Mouse (Mus musculus): ENCODE measurements around the gene Zfp819.
"Not testable (repeated sequence)": the region's sequence is repeated elsewhere in the genome, so short reads cannot be mapped to it uniquely, and the experiment has no call there.

Zfp819 gene

DNA sequence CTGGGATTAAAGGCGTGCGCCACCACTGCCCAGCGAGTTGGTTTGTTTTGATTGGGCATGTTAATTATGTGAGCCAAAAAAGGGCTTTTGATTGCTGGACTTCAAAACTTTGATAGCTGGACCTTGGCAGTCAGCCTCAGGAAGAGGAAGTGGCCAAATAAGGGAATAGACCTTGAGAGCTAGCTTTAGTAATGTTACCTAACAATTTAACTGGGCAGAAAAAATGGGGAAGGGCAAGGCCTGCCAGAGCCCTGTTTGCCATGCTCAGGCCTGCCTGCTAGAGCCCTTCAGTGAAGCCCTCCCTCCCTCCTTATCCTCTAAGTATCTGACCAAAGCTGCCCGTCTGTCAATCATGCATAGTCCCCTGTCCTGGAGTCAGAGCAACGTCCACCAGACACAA, 35.6 kb downstream of the Zfp819 start:
- no peak for DNase-seq (ENCODE audit: low spot score in 2 of 2)

DNA sequence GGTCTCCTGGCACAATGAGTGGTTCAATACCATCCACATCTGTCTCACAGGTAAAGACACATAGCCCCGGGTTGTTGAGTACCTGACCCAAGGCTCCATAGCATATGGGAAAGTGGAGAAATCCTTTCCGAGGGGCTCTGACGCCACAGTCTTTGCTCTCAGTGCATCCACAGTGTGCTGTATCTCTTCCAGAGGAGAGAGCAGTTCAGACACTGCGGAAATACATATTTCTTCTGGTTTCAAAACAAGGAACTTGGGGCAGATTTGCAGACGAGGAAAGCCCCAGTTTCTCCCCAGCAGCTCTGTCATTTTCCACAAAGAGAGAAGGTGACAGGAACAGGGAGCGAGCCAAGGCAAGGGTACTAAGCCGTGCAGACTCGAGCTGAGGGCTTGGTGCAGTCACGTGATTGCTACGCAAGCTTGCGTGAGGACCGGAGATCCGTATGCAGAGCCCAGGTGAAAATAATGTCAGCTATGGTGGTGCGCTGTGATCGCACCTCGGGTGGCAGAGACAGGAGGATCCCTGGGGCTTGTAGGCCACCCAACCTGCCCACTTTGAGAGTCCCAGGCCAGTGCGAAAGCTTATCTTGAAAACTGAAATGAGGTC, 36.2 kb downstream of the Zfp819 start:
- no peak for DNase-seq (ENCODE audit: low spot score in 2 of 2)

DNA sequence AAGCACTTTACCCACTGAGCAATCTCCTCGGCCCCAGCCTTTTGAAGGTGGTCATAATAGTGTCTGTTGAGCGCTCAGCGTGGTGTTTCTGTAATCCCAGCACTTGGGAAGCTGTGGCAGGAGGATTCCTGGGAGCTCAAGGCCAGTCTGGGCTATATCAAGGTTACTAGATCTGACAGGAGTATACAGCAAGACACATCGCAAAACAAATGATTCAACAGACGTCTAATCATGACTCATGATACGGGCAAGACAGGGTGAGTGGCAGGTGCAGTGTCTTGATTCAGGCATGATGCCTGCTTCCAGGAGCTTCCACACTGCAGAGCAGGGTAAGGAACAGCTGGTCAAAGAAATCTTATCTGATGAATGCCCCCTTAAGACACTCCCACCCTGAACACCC, 45.7 kb downstream of the Zfp819 start:
- DNase-seq (ENCODE audit: low spot score in 2 of 2) = no peak

GRCm38 (mm10) chr7:43654519-43654918, 47.5 kb downstream of the Zfp819 start:
- DNase-seq (ENCODE audit: low spot score in 2 of 2) = no peak

DNA sequence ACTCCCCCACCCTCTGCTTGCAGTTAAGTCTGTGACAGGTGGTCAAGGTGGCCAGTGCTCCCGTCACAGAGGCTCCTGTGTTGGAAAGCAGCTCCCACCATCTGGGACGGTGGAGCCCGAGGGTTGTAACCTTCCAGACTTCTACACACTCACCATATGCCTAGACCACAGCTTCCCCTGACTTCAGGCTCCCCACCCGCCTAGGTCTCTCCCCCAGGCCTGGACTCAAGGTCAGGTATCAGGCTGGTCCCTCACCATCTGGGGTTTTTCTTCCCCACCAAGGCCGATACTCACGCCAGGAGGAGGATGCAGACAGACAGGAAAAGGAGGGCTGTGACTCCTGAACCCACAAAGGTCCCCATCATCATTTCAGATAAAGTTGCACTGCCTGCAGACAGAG, 49.3 kb downstream of the Zfp819 start:
- no peak for DNase-seq (ENCODE audit: low spot score in 2 of 2)

GRCm38 (mm10) chr7:43660002-43660401, 53.0 kb downstream of the Zfp819 start, which contains the start of gene Siglece:
Gene Siglece (minus strand): TSS chr7:43660161.
- no peak for DNase-seq (ENCODE audit: low spot score in 2 of 2)

DNA sequence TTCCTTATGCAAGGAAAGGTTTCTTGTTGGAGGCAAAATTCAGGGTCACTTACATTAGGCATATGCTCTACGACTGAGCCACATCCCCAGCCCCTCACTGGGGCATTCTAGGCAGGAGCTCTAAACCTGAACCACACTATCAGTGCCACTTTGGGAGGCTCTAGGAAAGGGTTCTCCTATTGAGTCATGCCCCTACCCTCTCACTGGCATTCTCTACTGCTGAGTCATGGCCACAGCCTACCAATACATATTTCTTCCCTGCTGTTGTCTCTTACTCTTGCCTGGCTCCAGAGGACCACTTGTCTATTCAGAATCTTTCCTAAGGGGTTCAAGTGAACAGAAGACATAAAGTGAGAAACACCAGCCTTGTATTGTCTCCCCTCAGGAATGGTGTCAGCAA, 55.8 kb downstream of the Zfp819 start:
- no peak for DNase-seq (ENCODE audit: low spot score in 2 of 2)

DNA sequence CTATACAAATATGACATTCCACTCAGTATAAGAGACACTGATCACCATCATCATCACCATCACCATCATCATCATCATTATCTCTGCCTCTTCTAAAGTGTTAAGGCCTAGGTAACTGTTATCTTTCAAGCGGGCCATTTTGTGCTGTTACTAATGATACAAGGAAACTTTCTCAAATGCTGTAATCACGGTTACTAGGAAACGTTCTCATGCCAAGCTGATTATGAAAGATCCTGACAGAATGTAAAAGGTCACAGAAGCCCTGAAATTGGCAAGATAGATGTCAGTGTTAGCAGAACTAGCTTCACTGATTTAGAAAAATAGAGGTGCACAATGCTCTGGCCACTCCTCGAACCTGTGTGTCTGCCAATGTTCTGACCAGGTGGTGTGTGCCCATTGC, 60.3 kb downstream of the Zfp819 start:
- not testable (repeated sequence) for DNase-seq (ENCODE audit: low spot score in 2 of 2)
